Mouse (Mus musculus): Measurements from ENCODE around the gene Gm10401. TPM values are rescaled to one million over a fixed set of nuclear protein-coding genes. Genes with fewer than 3 reads are reported as not detected.

Gm10401 gene
- 49.1 and 53.0 TPM in 2 replicates for polyA plus RNA-seq (2014; fragmentation: Nextera tagmentation; extraction: Ambion mirVana)

DNA sequence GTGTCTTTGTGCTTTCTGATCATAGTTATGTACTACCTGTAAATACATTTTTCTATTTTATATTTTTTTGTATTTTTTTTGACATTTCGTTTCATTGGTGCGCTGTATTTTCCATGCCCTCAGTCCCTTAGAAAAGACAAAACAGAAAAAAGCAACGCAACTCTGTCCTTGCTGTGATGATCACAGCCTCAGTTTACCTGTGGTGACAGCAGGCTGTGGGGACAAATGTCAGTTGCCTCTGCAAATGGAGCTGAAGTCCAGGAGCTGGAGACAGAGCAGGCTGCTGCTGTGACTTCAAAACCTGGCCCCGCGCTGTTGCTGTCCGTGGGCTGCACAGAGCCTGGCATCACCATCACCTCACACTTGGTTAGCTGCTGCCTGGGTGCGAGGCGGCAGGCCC is at the start of gene Gm10401:
Gm10401 (minus strand) TSS at position 101 of the 400 bp plus-strand sequence.
- Histone ChIP-seq H3K4me1 (replicated peaks; ENCODE audit: control insufficient read depth, insufficient read depth, low read length) (no peaks in the 10 kb centered on the region), H3K4me2 (replicated peaks) (no peak within 1 kb of the TSS), H3K27ac (no peak within 1 kb of the TSS), H3K9me3 (ENCODE audit: control insufficient read depth, low read length) (no peaks in the 10 kb centered on the region), H3K4me3 (replicated peaks; ENCODE audit: low read length) (no peak within 1 kb of the TSS), H3K9ac (no peak within 1 kb of the TSS), H3K27me3 (ENCODE audit: control insufficient read depth, insufficient read depth, low read length) (no peaks in the 10 kb centered on the region), H3K36me3 (replicated peaks; ENCODE audit: control insufficient read depth, insufficient read depth) (peaks cover 56% of the 10 kb centered on the region)
- WGBS = 98% methylated on average over 8 of the region's 8 CpGs
- DNase-seq (ENCODE audit: low spot score) = no peak
- ATAC-seq (ENCODE audit: low FRiP score) = no peak

DNA sequence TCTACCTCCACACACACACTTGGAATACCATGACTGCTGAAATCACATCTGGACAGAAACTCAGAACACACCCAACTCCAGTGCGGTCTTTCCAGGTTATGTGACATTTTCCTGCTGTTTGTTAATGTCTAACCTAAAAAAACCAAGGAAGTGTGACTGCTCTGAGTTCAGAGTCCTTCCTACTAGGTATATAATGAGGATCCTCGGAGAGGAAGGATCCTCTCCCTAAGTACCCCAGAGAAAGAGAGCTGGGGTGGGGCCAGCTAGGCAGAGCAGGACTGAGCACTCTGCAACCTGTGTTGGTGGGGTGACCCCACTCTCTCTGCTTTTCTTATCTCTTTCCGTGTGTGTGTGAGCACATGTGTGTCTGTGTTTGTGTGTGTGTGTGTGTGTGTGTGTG is 49.3 kb upstream of the Gm10401 start:
- ATAC-seq (ENCODE audit: low FRiP score) = no peak
- 97% methylated on average over 3 of the region's 3 CpGs for WGBS
- H3K36me3 ChIP-seq (replicated peaks; ENCODE audit: control insufficient read depth, insufficient read depth) = peaks cover 72% of the 10 kb centered on the region

DNA sequence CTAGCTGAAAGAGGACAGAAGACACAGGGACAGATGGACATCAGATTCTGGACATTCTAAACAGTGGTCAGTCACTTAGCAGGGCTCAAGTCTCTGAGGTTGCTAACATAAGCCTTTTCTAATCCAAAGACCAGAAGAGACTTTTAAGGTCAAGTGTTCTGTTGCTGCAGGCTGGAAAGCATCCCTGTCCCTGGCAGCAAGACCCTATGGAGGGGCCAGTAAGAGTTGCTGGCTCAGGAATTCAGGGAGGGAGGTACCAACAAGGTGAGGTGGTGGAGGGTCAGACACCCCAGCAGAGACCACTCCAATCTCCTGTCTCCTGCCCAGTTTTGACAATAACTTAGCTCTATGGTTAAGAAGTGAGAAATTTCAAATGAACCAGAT is 48.6 kb upstream of the Gm10401 start:
- H3K9ac ChIP-seq = no peak overlapping the region
- H3K27me3 ChIP-seq (ENCODE audit: control insufficient read depth, insufficient read depth, low read length) = no peaks in the 10 kb centered on the region
- no peak overlapping the region for H3K27ac ChIP-seq
- H3K36me3 ChIP-seq (replicated peaks; ENCODE audit: control insufficient read depth, insufficient read depth) = peaks cover 72% of the 10 kb centered on the region
- H3K4me2 ChIP-seq (replicated peaks) = no peak overlapping the region
- DNase-seq (ENCODE audit: low spot score) (no peak), ATAC-seq (ENCODE audit: low FRiP score) (no peak)
- no peak overlapping the region for H3K4me3 ChIP-seq (replicated peaks; ENCODE audit: low read length)
- no peaks in the 10 kb centered on the region for H3K4me1 ChIP-seq (replicated peaks; ENCODE audit: control insufficient read depth, insufficient read depth, low read length)
- no peaks in the 10 kb centered on the region for H3K9me3 ChIP-seq (ENCODE audit: control insufficient read depth, low read length)

More for the DNA sequence above, 49.3 kb upstream of the Gm10401 start:
- Histone ChIP-seq H3K4me3 (replicated peaks; ENCODE audit: low read length) (no peak overlapping the region), H3K27ac (no peak overlapping the region), H3K4me2 (replicated peaks) (no peak overlapping the region), H3K27me3 (ENCODE audit: control insufficient read depth, insufficient read depth, low read length) (no peaks in the 10 kb centered on the region), H3K9me3 (ENCODE audit: control insufficient read depth, low read length) (no peaks in the 10 kb centered on the region), H3K4me1 (replicated peaks; ENCODE audit: control insufficient read depth, insufficient read depth, low read length) (no peaks in the 10 kb centered on the region), H3K9ac (no peak overlapping the region)
- DNase-seq (ENCODE audit: low spot score) = no peak

DNA sequence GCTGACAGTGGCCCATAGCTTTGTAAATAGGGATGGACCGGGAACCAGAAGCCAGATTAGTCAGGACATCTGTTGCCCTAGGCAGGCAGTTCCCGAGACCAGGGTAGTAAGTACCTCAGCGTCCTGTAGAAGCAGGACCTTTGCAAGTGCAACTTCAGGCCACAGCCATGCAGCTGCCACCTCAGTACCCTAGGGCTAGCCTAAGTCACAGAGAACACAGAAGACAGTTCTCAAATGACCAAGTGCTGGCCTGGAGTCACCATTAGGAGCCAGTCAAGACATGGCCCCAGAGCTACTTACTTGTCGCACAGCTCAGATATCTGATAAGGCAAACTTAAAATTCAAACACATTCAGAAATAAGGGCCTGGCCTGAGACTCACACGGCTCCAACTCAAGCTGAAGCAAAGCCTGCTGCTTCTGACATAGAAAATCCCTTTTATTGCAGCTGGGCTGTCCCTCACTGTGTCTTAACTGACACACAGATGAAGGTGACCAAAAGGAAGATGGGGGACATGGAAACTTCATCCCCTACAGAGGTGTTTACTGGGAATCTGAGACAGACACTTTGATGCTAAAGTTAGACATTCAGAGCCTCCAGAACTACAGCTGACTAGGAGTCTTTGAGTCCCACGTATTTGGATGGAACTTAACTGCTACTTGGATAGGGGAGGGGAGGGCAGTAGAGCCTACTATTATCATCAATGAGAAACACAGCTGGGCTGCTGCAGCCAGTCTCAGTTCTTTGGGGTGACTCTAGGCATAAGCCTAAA is 48.1 kb upstream of the Gm10401 start:
- H3K9ac ChIP-seq = no peak overlapping the region
- WGBS = 85% methylated on average over 6 of the region's 6 CpGs
- H3K36me3 ChIP-seq (replicated peaks; ENCODE audit: control insufficient read depth, insufficient read depth) = peaks cover 70% of the 10 kb centered on the region
- H3K27me3 ChIP-seq (ENCODE audit: control insufficient read depth, insufficient read depth, low read length) = no peaks in the 10 kb centered on the region
- DNase-seq (ENCODE audit: low spot score) (no peak), ATAC-seq (ENCODE audit: low FRiP score) (no peak)
- no peaks in the 10 kb centered on the region for H3K9me3 ChIP-seq (ENCODE audit: control insufficient read depth, low read length)
- no peak overlapping the region for H3K4me3 ChIP-seq (replicated peaks; ENCODE audit: low read length)
- no peaks in the 10 kb centered on the region for H3K4me1 ChIP-seq (replicated peaks; ENCODE audit: control insufficient read depth, insufficient read depth, low read length)
- H3K4me2 ChIP-seq (replicated peaks) = no peak overlapping the region
- H3K27ac ChIP-seq = no peak overlapping the region

DNA sequence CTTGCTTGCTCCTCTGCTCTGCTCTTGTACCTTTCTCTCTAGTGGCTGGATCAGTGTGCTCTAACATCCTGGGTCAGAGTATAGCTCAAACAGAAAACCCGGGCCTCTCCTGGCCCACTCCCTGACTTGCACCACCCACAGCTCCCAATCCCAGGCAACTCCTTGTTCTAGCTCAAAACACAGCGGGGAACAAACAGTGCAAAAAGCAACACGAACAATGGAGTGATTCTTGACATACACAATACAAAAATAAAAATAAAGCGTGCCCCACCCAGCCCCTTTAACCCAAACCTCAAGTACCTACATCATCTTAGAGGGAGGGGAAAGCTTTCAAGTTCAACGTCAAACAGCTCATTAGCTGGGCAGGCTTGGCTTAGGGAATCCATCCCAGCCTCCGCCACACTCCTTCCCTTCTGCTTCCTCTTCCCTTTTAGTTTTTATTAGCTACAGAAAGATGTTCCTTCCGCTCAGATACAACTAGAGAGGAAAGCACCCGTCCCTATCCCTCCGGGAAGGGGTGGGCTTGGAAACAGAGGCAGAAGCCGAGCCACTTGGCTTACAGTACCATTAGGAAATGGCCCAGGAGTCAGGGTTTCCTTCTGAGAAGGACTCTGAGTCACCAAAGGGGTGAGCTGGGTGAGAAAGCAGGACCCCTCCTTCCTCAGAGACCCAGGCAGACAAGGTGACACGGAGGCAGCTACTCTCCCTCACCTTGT is 47.3 kb upstream of the Gm10401 start:
- no peak for DNase-seq (ENCODE audit: low spot score)

DNA sequence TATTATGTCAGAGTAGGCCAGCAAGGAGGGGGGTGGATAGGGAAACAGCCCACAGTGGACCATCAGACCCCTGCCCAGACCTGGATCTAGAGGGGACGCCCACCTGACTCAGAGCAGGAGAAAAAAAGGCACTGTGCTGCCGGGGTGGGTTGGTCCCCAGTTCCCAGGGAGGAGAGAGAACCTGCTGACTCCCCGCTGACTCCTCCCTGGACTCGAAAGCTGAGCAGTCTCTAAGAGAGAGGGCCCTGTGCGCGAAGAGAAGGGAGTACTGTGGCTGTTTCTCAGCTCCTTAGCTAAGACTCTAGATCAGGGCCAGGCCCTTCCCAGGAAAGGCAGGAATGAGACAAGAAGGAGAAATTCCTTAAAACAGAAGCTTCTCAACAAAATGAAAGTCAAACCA is 46.4 kb upstream of the Gm10401 start:
- peaks cover 54% of the 10 kb centered on the region for H3K36me3 ChIP-seq (replicated peaks; ENCODE audit: control insufficient read depth, insufficient read depth)
- H3K4me1 ChIP-seq (replicated peaks; ENCODE audit: control insufficient read depth, insufficient read depth, low read length) = no peaks in the 10 kb centered on the region
- H3K9ac ChIP-seq = no peak overlapping the region
- WGBS = 80% methylated on average over 6 of the region's 6 CpGs
- no peaks in the 10 kb centered on the region for H3K27me3 ChIP-seq (ENCODE audit: control insufficient read depth, insufficient read depth, low read length)
- no peak for ATAC-seq (ENCODE audit: low FRiP score)
- DNase-seq (ENCODE audit: low spot score) = no peak
- no peak overlapping the region for H3K27ac ChIP-seq
- H3K4me2 ChIP-seq (replicated peaks) = no peak overlapping the region
- H3K4me3 ChIP-seq (replicated peaks; ENCODE audit: low read length) = no peak overlapping the region
- H3K9me3 ChIP-seq (ENCODE audit: control insufficient read depth, low read length) = no peaks in the 10 kb centered on the region

More for the DNA sequence above, 47.3 kb upstream of the Gm10401 start:
- no peak overlapping the region for H3K27ac ChIP-seq
- H3K9me3 ChIP-seq (ENCODE audit: control insufficient read depth, low read length) = no peaks in the 10 kb centered on the region
- H3K27me3 ChIP-seq (ENCODE audit: control insufficient read depth, insufficient read depth, low read length) = no peaks in the 10 kb centered on the region
- H3K4me1 ChIP-seq (replicated peaks; ENCODE audit: control insufficient read depth, insufficient read depth, low read length) = no peaks in the 10 kb centered on the region
- no peak for ATAC-seq (ENCODE audit: low FRiP score)
- H3K4me3 ChIP-seq (replicated peaks; ENCODE audit: low read length) = no peak overlapping the region
- no peak overlapping the region for H3K9ac ChIP-seq
- no peak overlapping the region for H3K4me2 ChIP-seq (replicated peaks)
- H3K36me3 ChIP-seq (replicated peaks; ENCODE audit: control insufficient read depth, insufficient read depth) = peaks cover 63% of the 10 kb centered on the region
- 76% methylated on average over 11 of the region's 11 CpGs for WGBS

DNA sequence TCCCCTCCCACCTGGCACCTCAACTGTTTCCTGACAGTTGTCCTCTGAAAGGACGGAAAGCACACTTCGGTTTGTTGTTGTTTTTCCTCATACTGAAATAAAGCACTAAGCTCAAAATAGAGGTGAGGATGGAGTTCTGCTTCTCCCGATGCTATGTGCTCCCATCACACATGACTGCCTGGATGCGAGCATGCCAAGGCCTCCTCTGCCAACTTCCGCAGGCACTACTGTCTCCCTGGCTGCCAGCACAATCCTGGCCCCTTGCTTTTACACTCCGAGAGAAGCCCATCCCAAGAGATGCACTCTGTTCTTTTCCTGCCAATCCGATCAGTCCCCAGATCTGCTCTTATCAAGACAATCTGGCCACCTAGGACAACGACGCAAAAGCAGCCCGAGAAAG is 45.5 kb upstream of the Gm10401 start:
- Histone ChIP-seq H3K27ac (no peak overlapping the region), H3K27me3 (ENCODE audit: control insufficient read depth, insufficient read depth, low read length) (no peaks in the 10 kb centered on the region), H3K36me3 (replicated peaks; ENCODE audit: control insufficient read depth, insufficient read depth) (peaks cover 46% of the 10 kb centered on the region), H3K4me1 (replicated peaks; ENCODE audit: control insufficient read depth, insufficient read depth, low read length) (no peaks in the 10 kb centered on the region), H3K9me3 (ENCODE audit: control insufficient read depth, low read length) (no peaks in the 10 kb centered on the region), H3K9ac (no peak overlapping the region), H3K4me2 (replicated peaks) (no peak overlapping the region), H3K4me3 (replicated peaks; ENCODE audit: low read length) (no peak overlapping the region)
- DNase-seq (ENCODE audit: low spot score) (no peak), ATAC-seq (ENCODE audit: low FRiP score) (no peak)
- 75% methylated on average over 10 of the region's 10 CpGs for WGBS

DNA sequence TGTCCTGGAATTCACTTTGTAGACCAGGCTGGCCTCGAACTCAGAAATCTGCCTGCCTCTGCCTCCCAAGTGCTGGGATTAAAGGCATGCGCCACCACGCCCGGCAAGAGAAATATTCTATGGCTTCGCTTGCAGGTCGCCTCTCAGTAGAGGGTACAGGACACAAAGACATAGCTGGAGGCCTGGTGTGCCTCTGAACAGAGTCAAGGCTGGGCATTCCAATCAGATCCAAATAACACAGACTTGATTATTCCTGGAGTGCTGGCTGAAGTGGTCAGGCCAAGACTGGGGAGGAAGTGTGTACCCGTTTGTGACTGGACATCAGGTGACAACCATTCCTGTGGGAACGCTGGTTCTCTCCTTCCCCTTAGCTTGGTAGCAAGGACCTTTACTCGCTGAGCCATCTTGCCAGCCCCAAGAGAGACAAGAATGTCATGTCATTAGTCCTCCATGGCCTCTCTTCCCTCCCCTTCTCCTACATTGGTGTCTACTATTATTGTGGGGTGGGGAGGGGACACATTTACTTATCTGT is 44.1 kb upstream of the Gm10401 start:
- ATAC-seq (ENCODE audit: low FRiP score) = no peak
- WGBS = 90% methylated on average over 9 of the region's 9 CpGs

DNA sequence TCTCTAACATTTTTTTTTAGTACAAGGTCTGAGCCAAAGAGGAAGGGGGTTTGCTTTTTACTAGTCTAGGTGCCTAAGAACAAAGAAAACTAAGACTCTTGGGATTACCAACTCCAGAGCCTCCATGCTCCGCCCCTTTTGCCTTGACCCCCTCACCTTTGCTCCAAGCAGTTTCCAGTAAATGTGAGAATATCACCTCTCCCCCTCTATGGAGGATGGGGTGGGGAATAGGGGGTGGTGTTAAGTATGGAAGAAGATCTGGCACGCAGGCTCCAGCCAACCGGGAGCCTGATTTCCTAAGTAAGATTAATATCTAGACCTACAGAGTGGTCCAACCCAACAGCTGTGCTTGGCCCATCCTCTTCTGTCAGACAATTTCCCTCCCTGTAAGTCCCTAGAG is 42.6 kb upstream of the Gm10401 start:
- Histone ChIP-seq H3K27ac (no peak overlapping the region), H3K9ac (no peak overlapping the region), H3K4me1 (replicated peaks; ENCODE audit: control insufficient read depth, insufficient read depth, low read length) (no peaks in the 10 kb centered on the region), H3K9me3 (ENCODE audit: control insufficient read depth, low read length) (no peaks in the 10 kb centered on the region), H3K36me3 (replicated peaks; ENCODE audit: control insufficient read depth, insufficient read depth) (peaks cover 18% of the 10 kb centered on the region), H3K4me3 (replicated peaks; ENCODE audit: low read length) (no peak overlapping the region), H3K4me2 (replicated peaks) (no peak overlapping the region), H3K27me3 (ENCODE audit: control insufficient read depth, insufficient read depth, low read length) (no peaks in the 10 kb centered on the region)
- WGBS = 82% methylated on average over 3 of the region's 3 CpGs
- ATAC-seq (ENCODE audit: low FRiP score) = no peak
- DNase-seq (ENCODE audit: low spot score) = no peak

More for the DNA sequence above, 44.1 kb upstream of the Gm10401 start:
- Histone ChIP-seq H3K9ac (no peak overlapping the region), H3K4me1 (replicated peaks; ENCODE audit: control insufficient read depth, insufficient read depth, low read length) (no peaks in the 10 kb centered on the region), H3K27ac (no peak overlapping the region), H3K36me3 (replicated peaks; ENCODE audit: control insufficient read depth, insufficient read depth) (peaks cover 33% of the 10 kb centered on the region), H3K9me3 (ENCODE audit: control insufficient read depth, low read length) (no peaks in the 10 kb centered on the region), H3K4me2 (replicated peaks) (no peak overlapping the region), H3K27me3 (ENCODE audit: control insufficient read depth, insufficient read depth, low read length) (no peaks in the 10 kb centered on the region), H3K4me3 (replicated peaks; ENCODE audit: low read length) (no peak overlapping the region)
- no peak for DNase-seq (ENCODE audit: low spot score)
